Mouse (Mus musculus) stomach, postnatal 0 days (tissue): ENCODE measurements around the gene Mipol1.

Source experiments
- CTCF ChIP-seq: IDR thresholded peaks from 2 replicates; pipeline ENCODE4 v1.5.1; 2016; ENCODE audit warnings: antibody characterized with exemption, low read depth, mild to moderate bottlenecking, moderate library complexity
- EP300 ChIP-seq: optimal IDR thresholded peaks from 2 replicates; pipeline ENCODE3; 2016; ENCODE audit warnings: antibody characterized with exemption

DNA sequence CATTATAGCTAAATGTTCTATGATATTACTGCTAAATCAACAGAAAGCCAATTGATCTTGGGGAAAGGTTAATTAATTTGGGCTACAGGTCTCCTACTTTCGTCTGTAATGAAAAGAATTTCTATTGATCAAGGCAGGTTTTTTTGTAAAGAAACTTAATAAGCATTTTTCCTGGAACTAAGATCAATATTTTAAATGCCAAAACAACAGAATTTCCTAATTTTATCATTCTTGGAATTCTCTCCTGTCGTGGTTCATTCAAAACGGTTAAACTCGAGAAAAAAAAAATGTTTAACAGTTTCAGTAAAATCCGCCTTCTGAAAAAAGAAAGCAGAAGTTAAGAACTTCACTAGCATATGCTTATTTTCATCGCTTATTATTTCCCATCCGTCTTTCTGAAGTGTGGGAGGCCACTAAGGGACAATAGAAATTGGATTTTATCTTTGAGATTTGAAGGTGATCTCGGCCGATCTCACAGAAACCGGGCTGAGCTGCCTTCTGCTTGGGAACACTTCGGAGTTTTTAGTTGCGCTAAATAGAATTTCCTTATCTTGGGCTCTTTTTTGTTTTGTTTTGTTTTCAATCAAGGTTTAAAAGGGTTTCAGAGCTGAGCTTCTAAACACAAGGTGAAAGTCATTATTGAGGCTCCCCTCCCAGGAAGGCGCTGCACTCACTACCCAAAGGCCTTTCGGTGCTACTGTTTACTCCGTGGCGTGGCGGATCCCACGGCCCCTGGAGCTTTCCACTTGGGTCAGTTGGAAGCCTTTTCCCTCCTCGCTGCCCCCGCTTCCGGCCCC, 307.8 kb downstream of the Mipol1 start:
- TF ChIP-seq CTCF = no peak
- TF ChIP-seq EP300 = no peak
